Mouse (Mus musculus) gastrocnemius, adult 18-20 months (tissue): ENCODE measurements at regions not wholly inside any gene's neighbourhood (a gene's known extent, or its start where the extent isn't known, plus 50 kb on each side); places are given as distances from the start of the nearest gene placed in this dataset.

Source experiments
- DNase-seq: peaks from one replicate; pipeline ENCODE4 v3.0.0; 2021; ENCODE audit warnings: low spot score

- DNase-seq: no peak
Observed at GRCm38 (mm10) chr6:89050575-89051270, 148.7 kb downstream of the Tpra1 start.

DNA sequence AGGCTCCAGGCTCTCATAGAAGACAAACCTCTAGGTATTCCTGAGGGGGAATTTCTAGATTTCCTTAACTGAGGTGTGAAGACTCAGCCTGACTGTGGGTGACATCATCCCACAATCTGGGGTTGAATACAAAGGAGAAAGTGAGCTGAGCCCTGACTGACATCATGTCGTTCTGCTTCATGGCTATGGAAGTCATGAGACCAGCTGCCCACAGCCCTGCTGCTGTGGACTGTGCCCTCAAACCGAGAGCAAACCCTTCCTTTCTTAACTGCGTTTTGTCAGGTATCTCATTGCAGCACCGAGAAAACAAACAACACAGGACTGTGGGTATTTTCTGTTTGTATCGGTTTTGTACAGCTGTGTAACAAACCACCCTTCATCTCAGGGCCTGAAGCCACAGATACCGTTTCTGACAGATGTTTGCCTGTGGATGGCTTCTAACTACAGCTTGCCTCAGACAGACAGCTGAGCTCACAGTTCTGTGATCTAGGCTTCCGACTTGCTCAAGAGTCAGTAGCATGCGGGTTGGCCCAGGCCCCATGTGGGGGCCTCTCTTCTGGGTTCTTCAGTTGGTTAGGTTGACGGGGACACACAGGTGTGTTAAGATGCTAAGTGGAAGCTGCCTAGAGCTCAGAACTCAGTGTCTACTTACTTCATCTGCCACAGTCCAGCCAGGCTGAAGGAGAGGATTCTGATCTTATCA is 150.9 kb downstream of the Tpra1 start:
- DNase-seq: no peak

GRCm38 (mm10) chr6:89054060-89054459 is 152.0 kb downstream of the Tpra1 start:
- no peak for DNase-seq

- no peak for DNase-seq
Observed at GRCm38 (mm10) chr6:89059431-89059975, 157.5 kb downstream of the Tpra1 start.

DNA sequence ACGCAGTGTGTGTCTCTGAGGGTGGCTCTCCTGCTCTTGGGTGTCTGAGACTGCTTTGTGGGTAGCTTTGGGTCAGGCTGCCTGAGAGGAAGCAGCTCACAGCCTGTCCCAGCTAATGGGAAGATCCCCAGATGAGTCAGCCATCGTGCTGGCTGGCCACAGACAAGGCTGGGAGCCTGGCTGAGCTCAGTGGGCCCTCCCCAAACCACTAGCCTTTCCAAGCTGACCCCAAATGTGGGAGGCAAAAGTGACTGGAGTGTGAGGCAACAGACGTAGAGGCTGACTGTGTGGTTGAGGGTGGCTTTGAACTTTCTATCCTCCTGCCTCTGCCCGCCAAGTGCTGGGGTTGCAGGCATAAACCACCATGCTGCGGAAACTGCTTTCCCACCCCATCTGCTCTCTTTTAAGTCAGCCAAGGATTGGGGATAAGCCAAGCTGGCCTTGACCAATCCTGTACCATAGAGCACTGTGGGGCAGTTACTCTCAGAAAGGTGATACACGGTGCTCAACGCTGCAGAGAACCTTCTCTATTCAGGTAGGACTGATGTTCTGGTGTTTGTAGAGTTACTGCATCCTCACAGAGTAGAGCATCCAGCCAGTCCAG is 163.0 kb downstream of the Tpra1 start:
- DNase-seq: no peak

DNA sequence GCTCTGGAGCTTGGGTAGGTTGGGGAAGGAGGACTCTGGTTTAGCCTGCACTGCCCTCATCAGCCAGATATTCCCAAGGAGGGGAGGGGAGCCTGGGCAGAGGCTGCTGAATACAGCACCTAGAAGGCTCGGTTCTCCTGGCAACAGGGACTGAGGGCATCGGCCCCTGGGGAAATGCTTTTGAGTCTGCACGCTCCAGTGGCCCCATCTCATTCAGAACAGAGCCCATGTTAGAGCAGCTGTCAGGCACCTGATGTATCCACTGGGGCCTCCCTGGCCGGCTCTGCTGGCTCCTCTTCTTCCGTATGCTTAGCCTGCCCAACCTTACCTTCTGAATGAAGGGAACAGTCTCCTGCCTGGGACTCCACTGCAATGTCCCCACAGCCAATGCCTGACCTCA is 164.5 kb downstream of the Tpra1 start:
- no peak for DNase-seq

- DNase-seq: no peak
Observed at GRCm38 (mm10) chr6:89068286-89068685, 166.2 kb downstream of the Tpra1 start.

DNA sequence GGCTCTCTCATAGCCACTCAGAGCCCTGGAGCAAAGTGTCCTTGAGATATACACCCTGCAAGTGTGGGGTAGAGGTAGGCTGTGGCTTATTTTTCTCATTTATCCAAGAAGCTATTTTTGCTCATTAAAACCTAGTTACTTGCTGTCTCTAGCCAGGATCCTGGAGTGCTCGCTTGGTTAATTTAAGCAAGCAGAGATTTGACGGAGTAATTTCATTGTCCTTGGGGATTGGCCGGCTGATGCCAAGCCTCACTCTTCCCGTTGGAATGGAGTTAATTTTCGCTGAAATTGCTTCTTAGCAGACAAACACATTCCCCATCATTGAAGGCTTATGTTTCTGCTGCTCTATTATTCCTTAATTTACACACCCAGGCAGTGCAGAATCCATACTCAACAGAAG is 167.1 kb downstream of the Tpra1 start:
- no peak for DNase-seq

GRCm38 (mm10) chr6:89070011-89070410 is 168.0 kb downstream of the Tpra1 start:
- DNase-seq: peak; percentile 26

GRCm38 (mm10) chr6:89071766-89072165 is 169.7 kb downstream of the Tpra1 start:
- DNase-seq: no peak

GRCm38 (mm10) chr6:89072569-89072968 is 170.5 kb downstream of the Tpra1 start:
- no peak for DNase-seq

DNA sequence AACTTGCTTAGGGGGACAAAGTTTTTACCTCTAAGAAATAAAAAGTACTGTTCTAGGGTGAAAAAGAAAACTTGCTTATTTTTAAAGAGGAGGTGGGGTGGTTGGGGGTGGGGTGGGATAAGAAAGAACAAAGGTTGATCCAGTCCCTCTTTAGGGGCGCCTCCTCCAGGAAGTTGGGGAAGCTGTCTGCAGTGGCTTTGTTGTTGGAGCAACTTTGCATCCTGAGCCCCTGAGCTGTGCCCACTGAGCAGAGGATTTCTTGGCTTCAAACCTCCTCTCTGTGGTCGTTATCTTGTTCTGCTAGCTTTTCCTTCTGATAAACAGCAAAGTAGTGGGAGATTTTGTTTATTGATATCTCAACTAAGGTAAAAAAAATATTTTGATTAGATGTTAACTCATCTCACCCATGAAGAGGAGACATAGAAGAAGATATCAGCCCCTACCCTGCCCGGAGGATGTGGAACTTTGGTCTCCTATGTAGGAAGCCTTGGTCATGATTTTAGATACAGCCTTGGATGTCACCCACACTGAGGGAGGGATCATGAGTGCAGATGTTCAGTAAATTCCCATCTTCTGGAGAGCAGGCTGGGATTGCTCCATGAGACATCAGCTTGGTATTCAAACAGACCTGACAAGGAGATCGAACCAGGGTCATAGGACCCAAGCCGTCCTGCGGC is 179.7 kb downstream of the Tpra1 start:
- DNase-seq: no peak

DNA sequence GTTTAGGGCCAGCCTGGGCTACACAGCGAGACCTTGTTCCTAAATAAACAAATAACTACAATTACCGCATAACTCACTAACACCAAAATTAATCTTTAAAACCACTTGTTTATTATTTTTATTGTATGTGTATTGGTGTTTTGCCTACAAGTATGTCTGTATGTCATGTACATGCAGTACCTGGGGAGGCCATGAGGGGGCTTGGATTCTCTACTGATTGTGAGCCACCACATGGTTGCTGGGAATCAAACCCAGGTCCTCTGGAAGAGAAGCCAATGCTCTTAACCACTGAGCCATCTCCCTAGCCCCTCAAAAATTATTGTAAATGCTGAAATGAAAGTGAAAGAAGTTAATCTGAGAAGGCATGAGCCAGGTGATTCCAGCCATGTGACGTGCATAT is 182.4 kb downstream of the Tpra1 start:
- no peak for DNase-seq

GRCm38 (mm10) chr6:89085151-89085550 is 183.1 kb downstream of the Tpra1 start:
- no peak for DNase-seq

- DNase-seq: no peak
Observed at GRCm38 (mm10) chr6:89087620-89088019, 185.6 kb downstream of the Tpra1 start.

GRCm38 (mm10) chr6:89090096-89090495 is 188.0 kb downstream of the Tpra1 start:
- no peak for DNase-seq

GRCm38 (mm10) chr6:89095911-89096310 is 193.9 kb downstream of the Tpra1 start:
- no peak for DNase-seq

GRCm38 (mm10) chr6:89097531-89097930 is 195.5 kb downstream of the Tpra1 start:
- no peak for DNase-seq

DNA sequence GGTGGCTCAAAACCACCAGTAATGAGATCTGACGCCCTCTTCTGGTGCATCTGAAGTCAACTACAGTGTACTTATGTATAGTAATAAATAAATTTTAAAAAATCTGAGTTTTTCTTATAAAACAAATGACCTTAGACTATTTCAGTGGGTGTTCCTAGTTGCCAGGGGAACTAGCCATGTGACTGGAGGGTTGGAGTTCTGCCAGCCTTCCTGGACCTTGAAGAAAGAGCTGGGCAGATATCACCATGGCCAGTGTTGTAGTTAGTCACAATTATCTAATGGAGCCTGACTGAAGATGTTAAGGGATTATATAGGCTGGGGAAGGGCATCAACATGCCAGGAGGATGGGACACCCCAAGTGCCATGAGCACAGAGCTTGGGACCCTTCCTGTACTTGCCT is 217.2 kb downstream of the Tpra1 start:
- DNase-seq: no peak

GRCm38 (mm10) chr6:89121023-89121745 is 219.1 kb downstream of the Tpra1 start:
- no peak for DNase-seq

DNA sequence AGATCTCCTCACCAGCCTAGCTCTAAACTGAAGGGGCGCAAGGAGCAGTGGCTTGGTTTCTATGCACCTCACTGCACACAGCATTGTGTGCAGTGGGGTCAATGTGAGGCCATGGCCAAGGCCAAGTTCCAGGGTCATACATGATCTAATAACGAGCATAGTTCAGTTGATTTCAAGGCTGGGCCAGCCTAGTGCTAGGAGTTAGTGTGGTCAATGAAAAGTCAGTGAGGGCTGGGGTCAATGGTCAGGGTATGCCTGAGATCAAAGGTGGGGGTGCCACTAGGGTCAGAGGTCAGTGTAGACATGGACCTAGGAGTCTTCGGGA is 219.7 kb downstream of the Tpra1 start:
- no peak for DNase-seq
